Mouse (Mus musculus) embryonic facial prominence, embryonic 14.5 days (tissue): ENCODE measurements at regions not wholly inside any gene's neighbourhood (a gene's known extent, or its start where the extent isn't known, plus 50 kb on each side); places are given as distances from the start of the nearest gene placed in this dataset.
A peak's percentile ranks its signal among the peaks of the same experiment; 100 is the strongest.

ENCODE experiments used
- ATAC-seq: fragments of 200-750 bp; cut with Nextera tagmentation; 2 replicates; pipeline ENCODE4 v1.8.0; 2017; ENCODE audit warnings: low read depth, moderate number of reproducible peaks, moderate TSS enrichment
- DNase-seq: peaks from one replicate; pipeline ENCODE4 v3.0.0-alpha.2; 2015; ENCODE audit warnings: low spot score
- H3K27ac ChIP-seq: fragments of 300-500 bp; sonication (generic); replicated peaks from 2 replicates; pipeline ENCODE4 v1.5.1; 2014; ENCODE audit warnings: low read depth, mild to moderate bottlenecking, low read length, moderate library complexity
- H3K27me3 ChIP-seq: fragments of 300-500 bp; sonication (generic); replicated peaks from 2 replicates; pipeline ENCODE4 v1.6.1; 2014; ENCODE audit warnings: low read length; ENCODE audit not compliant: control insufficient read depth, insufficient read depth
- H3K36me3 ChIP-seq: fragments of 300-500 bp; sonication (generic); 2 replicates; pipeline ENCODE4 v1.6.1; 2014; ENCODE audit warnings: low read length, mixed read lengths; ENCODE audit not compliant: control insufficient read depth, insufficient read depth
- H3K4me1 ChIP-seq: fragments of 300-500 bp; sonication (generic); 2 replicates; pipeline ENCODE4 v1.6.1; 2014; ENCODE audit warnings: antibody characterized with exemption, low read length; ENCODE audit not compliant: control insufficient read depth, insufficient read depth
- H3K4me2 ChIP-seq: fragments of 300-500 bp; sonication (generic); 2 replicates; pipeline ENCODE4 v1.6.1; 2014; ENCODE audit warnings: low read depth, mild to moderate bottlenecking, low read length, moderate library complexity, mixed read lengths
- H3K4me3 ChIP-seq: fragments of 300-500 bp; sonication (generic); 2 replicates; pipeline ENCODE4 v1.5.1; 2014; ENCODE audit warnings: low read depth, mild to moderate bottlenecking, low read length
- H3K9ac ChIP-seq: fragments of 300-500 bp; sonication (generic); 2 replicates; pipeline ENCODE4 v1.6.1; 2014; ENCODE audit warnings: low read depth, mild to moderate bottlenecking, low read length, moderate library complexity, mixed read lengths
- H3K9me3 ChIP-seq: fragments of 300-500 bp; sonication (generic); 2 replicates; pipeline ENCODE4 v1.6.1; 2016; ENCODE audit warnings: low read length; ENCODE audit not compliant: control insufficient read depth
- WGBS: fragments of 180-500 bp; shearing (Covaris S2); extraction: QIAGEN DNeasy Blood & Tissue Kit; methylation state at CpG from one replicate; pipeline ENCODE4 v1.1.7; 2014; 5-methylcytosine and 5-hydroxymethylcytosine counted together

DNA sequence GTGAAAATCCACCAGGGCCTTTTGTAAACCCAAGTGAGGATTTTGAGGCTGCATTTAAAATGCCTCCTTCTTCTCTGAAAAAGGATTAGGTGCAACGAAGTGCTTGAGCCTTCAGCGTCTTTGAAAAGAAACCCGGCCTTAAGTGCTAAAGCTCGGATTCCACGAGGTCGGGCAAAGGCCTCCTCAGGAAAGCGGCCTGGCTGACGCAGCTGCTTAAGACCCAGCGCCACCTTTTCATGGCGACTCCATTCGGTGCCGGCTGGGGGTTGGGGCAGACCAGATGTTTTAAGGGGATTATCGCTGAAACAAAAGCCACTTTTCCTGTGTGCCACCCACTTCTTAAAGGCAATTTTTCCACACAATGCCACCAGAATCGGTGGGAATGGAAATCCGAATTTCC lies 61.6 kb upstream of the 4932438H23Rik start:
- H3K4me3 ChIP-seq: no peak overlapping the region
- WGBS: 28% methylated on average over 15 of the region's 15 CpGs
- ATAC-seq (peak; percentile 37; the same call in 1 of the 2 replicates), DNase-seq (peak; percentile 59)
- no peak overlapping the region for H3K27ac ChIP-seq
- no peaks in the 10 kb centered on the region for H3K4me1 ChIP-seq
- no peaks in the 10 kb centered on the region; the same call in 1 of the 2 replicates for H3K27me3 ChIP-seq
- H3K9ac ChIP-seq: no peak overlapping the region
- no peak overlapping the region for H3K4me2 ChIP-seq
- no peaks in the 10 kb centered on the region for H3K9me3 ChIP-seq
- no peaks in the 10 kb centered on the region for H3K36me3 ChIP-seq

DNA sequence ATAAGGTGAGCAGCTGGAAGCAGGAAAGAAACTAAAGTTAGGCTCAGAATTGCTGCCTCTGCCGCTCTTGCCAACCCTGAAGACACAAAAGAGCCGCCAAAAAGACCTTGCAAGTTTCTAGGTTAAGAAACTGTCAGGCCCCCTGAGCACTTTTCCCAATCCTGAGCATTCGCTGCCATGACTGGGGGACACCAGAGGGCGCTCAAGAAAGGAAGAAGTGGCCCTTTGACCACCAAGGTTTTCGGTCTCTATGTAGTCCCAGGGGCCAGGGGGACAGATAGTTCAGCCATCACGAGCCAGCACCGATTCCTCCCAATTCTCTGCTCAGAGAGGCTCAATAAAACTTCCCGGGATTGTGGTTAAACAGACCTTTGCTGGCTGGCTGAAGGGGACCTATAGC lies 64.6 kb upstream of the Olig2 start:
- no peak overlapping the region for H3K4me3 ChIP-seq
- H3K9me3 ChIP-seq: no peaks in the 10 kb centered on the region
- ATAC-seq: no peak
- no peaks in the 10 kb centered on the region; the same call in 1 of the 2 replicates for H3K27me3 ChIP-seq
- WGBS: 21% methylated on average over 8 of the region's 8 CpGs
- peak; percentile 16 for DNase-seq
- no peak overlapping the region for H3K9ac ChIP-seq
- H3K36me3 ChIP-seq: no peaks in the 10 kb centered on the region
- no peak overlapping the region for H3K4me2 ChIP-seq
- peaks cover 5% of the 10 kb centered on the region; the same call in 1 of the 2 replicates for H3K4me1 ChIP-seq
- H3K27ac ChIP-seq: no peak overlapping the region

DNA sequence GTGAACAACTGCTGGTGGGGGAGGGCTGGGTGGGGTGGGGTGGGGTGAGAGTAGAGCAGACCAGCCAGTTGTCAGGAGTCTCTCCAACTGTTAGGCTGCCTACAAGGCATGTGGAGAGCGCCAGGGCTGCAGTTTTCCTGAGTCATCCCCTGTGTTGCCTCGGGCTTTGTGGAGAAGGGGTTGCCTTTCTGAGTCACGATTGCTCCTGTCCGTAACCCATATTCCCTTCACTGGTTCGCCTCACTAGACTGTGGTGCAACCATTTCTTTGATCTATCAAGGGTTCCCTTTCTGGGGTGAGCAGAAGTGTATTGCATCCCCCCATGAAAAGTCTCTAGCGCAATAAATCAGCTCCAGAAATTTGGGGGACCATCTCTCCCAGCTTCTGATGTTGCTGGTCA lies 63.6 kb upstream of the Olig2 start:
- H3K4me3 ChIP-seq: no peak overlapping the region
- ATAC-seq (no peak), DNase-seq (peak; percentile 16)
- H3K9ac ChIP-seq: no peak overlapping the region
- no peaks in the 10 kb centered on the region; the same call in 1 of the 2 replicates for H3K27me3 ChIP-seq
- 59% methylated on average over 6 of the region's 6 CpGs for WGBS
- H3K27ac ChIP-seq: no peak overlapping the region
- peaks cover 5% of the 10 kb centered on the region; the same call in 1 of the 2 replicates for H3K4me1 ChIP-seq
- no peaks in the 10 kb centered on the region for H3K9me3 ChIP-seq
- H3K36me3 ChIP-seq: no peaks in the 10 kb centered on the region
- H3K4me2 ChIP-seq: no peak overlapping the region

DNA sequence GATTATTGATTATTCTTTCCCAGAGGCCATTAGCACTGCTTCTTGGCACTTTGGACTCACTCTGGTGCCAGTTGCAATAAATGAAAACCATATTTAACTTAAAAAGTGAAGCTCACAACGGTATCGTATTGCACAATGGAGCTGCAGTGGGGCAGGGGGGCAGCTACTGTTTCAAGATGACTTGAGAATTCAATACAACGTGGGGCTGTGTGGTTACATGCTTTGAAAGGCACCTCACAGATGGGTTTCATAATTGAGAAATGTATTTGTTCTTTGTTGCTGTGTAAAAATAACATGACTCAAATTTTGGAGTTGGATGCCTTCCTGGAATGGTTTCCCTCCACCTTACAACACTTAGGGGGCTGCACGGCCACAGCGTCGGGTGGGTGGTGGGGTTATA lies 62.9 kb upstream of the Olig2 start:
- no peaks in the 10 kb centered on the region for H3K36me3 ChIP-seq
- DNase-seq (peak; percentile 57), ATAC-seq (no peak)
- H3K4me3 ChIP-seq: no peak overlapping the region
- no peak overlapping the region for H3K27ac ChIP-seq
- no peaks in the 10 kb centered on the region for H3K9me3 ChIP-seq
- H3K27me3 ChIP-seq: 0 out of 2 replicates have a peak, but pooled peaks cover 2% of the 10 kb centered on the region
- no peak overlapping the region for H3K9ac ChIP-seq
- no peak overlapping the region for H3K4me2 ChIP-seq
- 37% methylated on average over 6 of the region's 6 CpGs for WGBS
- H3K4me1 ChIP-seq: peaks cover 5% of the 10 kb centered on the region; the same call in 1 of the 2 replicates

DNA sequence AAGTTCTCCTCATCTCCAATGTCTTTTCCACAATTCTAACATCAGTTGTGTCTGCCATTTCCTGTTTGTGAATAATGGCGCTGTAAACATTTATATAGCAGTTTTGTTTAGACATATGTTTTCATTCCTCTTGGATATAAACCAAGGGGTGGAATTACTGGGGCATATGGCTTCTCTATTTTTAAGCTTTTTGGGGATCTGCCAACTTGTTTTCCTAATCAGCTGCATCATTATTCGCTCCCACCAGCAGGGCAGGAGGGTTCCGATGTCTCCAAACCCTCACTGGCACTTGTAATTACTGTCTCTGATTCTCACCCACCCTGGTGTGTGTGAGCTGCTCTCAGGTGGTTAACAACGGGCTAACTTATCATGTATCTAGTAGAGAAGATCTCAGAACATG lies 59.4 kb upstream of the Olig2 start:
- H3K4me2 ChIP-seq: no peak overlapping the region
- peak; percentile 36 for DNase-seq
- no peak overlapping the region for H3K27ac ChIP-seq
- ATAC-seq: no peak
- H3K9me3 ChIP-seq: no peaks in the 10 kb centered on the region
- no peak overlapping the region for H3K9ac ChIP-seq
- peaks cover 33% of the 10 kb centered on the region for H3K27me3 ChIP-seq
- WGBS: 71% methylated on average over 4 of the region's 4 CpGs
- H3K36me3 ChIP-seq: no peaks in the 10 kb centered on the region
- H3K4me3 ChIP-seq: no peak overlapping the region
- H3K4me1 ChIP-seq: peaks cover 5% of the 10 kb centered on the region; the same call in 1 of the 2 replicates

DNA sequence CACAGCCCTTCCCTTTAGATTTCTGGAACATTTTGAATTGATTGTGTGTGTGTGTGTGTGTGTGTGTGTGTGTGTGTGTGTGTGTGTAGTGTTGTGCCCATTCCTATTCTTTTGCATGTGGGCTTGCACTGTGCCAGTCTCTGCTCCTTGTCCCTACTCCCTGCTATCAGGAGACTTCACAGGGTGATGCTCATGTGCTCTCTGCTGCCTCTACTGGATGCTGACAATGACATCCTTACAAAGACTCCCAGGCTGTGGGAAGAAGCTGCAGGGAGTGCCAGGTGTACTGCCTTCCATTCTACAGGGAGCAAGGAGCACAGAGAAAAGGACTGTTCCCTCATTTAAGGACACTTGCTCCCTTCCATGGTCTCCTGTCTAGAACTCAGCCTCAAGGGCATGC lies 58.4 kb upstream of the Olig2 start:
- no peak overlapping the region for H3K4me3 ChIP-seq
- DNase-seq: peak; percentile 66
- no peak overlapping the region for H3K27ac ChIP-seq
- ATAC-seq: no peak
- H3K4me2 ChIP-seq: no peak overlapping the region
- H3K36me3 ChIP-seq: no peaks in the 10 kb centered on the region
- H3K27me3 ChIP-seq: peaks cover 33% of the 10 kb centered on the region
- H3K9me3 ChIP-seq: no peaks in the 10 kb centered on the region
- peaks cover 5% of the 10 kb centered on the region; the same call in 1 of the 2 replicates for H3K4me1 ChIP-seq
- H3K9ac ChIP-seq: no peak overlapping the region

DNA sequence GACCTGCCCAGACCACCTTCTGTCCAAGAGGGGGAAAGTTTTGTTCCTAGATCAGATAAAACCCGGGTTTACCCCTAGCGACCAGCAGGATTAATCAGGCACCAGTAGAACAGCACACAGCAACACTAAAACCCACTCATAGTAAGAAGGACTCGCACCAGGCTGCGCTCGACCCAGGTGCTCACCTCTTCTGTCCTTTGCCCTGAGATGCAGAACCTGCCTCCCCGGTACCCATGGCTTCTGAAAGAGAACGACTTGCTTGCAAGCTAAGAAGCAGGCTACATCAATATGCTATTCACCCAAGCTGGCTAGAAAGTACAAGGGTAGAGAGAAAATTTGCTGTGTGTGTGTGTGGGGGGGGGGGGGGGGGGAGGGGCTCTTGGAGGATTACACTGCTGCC lies 56.9 kb upstream of the Olig2 start:
- 49% methylated on average over 7 of the region's 7 CpGs for WGBS
- Histone ChIP-seq H3K27me3 (peaks cover 33% of the 10 kb centered on the region), H3K36me3 (no peaks in the 10 kb centered on the region), H3K4me2 (no peak overlapping the region), H3K27ac (no peak overlapping the region), H3K9ac (no peak overlapping the region), H3K4me3 (no peak overlapping the region), H3K4me1 (no peaks in the 10 kb centered on the region), H3K9me3 (no peaks in the 10 kb centered on the region)
- ATAC-seq: no peak
- DNase-seq: no peak

DNA sequence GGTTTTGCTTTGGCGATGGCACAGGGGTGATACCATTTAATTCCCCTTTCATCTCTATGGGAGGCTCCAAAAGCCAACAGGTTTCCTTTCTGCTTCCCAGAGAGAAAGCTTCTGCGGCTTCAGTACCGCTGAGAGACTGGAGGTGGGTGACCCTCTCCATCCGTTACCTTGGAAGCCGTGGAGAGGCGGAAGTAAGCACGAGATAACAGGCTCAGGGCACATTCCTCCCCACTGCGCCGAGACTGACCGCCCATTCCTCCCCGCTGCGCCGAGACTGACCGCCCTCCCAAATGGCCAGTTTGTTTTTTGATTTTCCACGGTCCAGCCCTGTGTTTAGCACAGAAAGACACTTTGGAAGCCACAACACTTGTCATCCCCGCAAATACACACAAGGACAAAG lies 55.4 kb upstream of the Olig2 start:
- ATAC-seq (no peak), DNase-seq (no peak)
- under 1% methylated on average over 16 of the region's 16 CpGs for WGBS
- Histone ChIP-seq H3K27me3 (peaks cover 33% of the 10 kb centered on the region), H3K4me1 (peaks cover 10% of the 10 kb centered on the region; the same call in 1 of the 2 replicates), H3K27ac (no peak overlapping the region), H3K4me3 (peak overlapping the region; percentile 11), H3K9me3 (no peaks in the 10 kb centered on the region), H3K4me2 (peak overlapping the region; percentile 44), H3K9ac (no peak overlapping the region), H3K36me3 (no peaks in the 10 kb centered on the region)

DNA sequence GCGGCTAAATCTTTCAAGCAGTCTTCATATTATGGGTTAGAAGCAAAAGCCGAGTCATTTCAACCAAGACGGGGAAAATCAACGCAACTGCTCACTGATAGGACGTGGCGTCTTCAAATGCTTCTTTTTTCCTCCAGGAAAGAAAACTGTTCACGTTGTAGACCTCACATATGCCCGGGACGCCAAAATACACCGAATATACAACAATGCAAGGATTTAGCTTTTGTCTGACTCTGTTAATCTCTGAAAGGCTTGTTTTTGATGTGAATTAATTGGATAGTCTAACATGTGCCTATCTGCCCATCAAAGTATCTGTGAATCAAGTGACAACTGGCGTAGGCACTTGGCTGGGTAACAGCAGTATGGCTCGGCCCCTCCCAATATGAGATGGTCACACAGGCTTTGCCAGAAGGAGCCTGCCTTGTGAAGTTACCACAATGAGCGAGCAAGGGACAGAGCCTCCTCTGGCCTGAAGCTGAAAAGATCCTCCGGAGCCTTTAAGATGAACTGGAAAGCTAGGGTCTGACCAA lies 53.3 kb upstream of the Olig2 start:
- Histone ChIP-seq H3K27me3 (peaks cover 33% of the 10 kb centered on the region), H3K9ac (no peak overlapping the region), H3K4me3 (no peak overlapping the region), H3K36me3 (no peaks in the 10 kb centered on the region), H3K4me1 (peaks cover 10% of the 10 kb centered on the region; the same call in 1 of the 2 replicates), H3K4me2 (no peak overlapping the region), H3K27ac (no peak overlapping the region), H3K9me3 (no peaks in the 10 kb centered on the region)
- 79% methylated on average over 14 of the region's 14 CpGs for WGBS
- ATAC-seq (no peak), DNase-seq (no peak)
